Mouse (Mus musculus) CD4-positive, CD25-positive, alpha-beta regulatory T cell, adult 4 months (primary cell): ENCODE measurements around the gene Tbcd. TPM values are rescaled to one million over a fixed set of nuclear protein-coding genes. Genes with fewer than 3 reads are reported as not detected.

Experiments
- ATAC-seq: one replicate; pipeline ENCODE4 v1.8.0; 2017
- polyA plus RNA-seq, 2 experiments: library from polyadenylated mRNA; unstranded; fragments of 100-300 nt; shearing (Covaris generic); gene quantifications; one replicate each; pipeline ENCODE4 v1.2.1; 2017

The Tbcd gene
- polyA plus RNA-seq, 2 experiments from 2014 or later: 24.0 to 41.8 TPM

DNA sequence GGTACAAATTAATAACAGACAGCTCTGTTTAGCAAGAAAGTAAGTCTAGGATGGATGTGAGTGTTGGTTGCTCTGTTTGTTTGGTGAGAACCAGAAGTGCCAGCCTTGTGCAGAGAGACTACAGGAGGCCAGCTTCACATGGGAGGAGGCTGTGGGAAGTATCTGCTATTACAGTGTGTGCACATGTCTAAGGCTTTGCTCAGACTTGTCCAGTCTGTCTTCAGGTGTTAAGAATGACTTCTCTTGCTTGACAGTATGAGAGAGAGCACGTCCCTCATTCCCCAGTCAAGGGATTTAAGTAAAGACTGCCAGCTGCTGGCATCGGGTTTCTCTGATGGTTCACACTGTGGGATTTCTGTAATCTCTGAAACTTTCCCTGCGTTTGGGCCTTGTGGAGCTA lies 149.7 kb downstream of the Tbcd start:
- no peak for ATAC-seq

GRCm38 (mm10) chr11:121605604-121606003 lies 153.9 kb downstream of the Tbcd start:
- no peak for ATAC-seq

- no peak for ATAC-seq
Observed at GRCm38 (mm10) chr11:121610976-121611375, 159.2 kb downstream of the Tbcd start.

GRCm38 (mm10) chr11:121615961-121616485 lies 164.3 kb downstream of the Tbcd start:
- ATAC-seq: no peak

GRCm38 (mm10) chr11:121616501-121616900 lies 164.8 kb downstream of the Tbcd start:
- ATAC-seq: no peak

- ATAC-seq: no peak
Observed at GRCm38 (mm10) chr11:121617371-121617770, 165.6 kb downstream of the Tbcd start.

DNA sequence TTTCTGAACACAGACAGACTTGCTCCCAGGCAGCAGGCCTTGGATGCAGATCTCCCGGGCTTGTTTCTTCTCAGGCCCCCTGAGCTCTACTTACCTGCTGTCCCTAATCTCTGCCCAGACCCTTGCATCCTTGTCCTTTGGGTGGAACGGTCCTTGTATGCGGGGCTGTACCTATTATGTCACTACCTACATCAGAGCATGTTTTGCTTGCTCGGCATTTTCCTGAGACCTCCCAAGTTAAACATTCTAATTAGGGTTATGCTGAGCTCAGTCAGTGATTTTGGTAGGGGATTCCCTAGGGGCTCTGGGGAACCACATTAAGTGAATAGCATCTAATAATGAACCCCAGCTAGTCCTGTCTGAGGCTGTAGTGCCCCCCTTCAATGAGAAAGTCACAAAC lies 173.3 kb downstream of the Tbcd start:
- ATAC-seq: no peak

- no peak for ATAC-seq
Observed at GRCm38 (mm10) chr11:121627521-121627920, 175.8 kb downstream of the Tbcd start.

DNA sequence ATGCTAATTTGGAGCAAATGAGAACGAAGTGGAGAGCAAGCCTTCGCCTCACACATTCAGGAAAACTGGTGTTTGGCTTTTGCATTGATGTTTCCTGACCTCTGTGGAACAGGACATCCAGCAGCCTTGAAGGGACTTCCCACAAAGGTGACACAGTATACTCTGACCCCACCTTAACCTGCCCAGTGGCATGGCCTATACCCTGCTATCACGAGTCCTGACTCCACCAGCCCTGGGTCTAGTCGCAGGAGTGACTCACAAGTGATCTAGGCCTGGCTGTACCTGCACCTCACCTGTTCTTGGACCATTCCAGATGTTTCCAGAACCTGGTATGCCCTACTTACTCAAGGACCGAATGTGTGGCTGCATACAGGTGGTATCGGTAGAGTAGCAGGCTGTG lies 177.8 kb downstream of the Tbcd start:
- no peak for ATAC-seq

GRCm38 (mm10) chr11:121630406-121630805 lies 178.7 kb downstream of the Tbcd start:
- ATAC-seq: no peak

GRCm38 (mm10) chr11:121631410-121631809 lies 179.7 kb downstream of the Tbcd start:
- no peak for ATAC-seq

GRCm38 (mm10) chr11:121636646-121637045 lies 184.9 kb downstream of the Tbcd start:
- ATAC-seq: no peak

DNA sequence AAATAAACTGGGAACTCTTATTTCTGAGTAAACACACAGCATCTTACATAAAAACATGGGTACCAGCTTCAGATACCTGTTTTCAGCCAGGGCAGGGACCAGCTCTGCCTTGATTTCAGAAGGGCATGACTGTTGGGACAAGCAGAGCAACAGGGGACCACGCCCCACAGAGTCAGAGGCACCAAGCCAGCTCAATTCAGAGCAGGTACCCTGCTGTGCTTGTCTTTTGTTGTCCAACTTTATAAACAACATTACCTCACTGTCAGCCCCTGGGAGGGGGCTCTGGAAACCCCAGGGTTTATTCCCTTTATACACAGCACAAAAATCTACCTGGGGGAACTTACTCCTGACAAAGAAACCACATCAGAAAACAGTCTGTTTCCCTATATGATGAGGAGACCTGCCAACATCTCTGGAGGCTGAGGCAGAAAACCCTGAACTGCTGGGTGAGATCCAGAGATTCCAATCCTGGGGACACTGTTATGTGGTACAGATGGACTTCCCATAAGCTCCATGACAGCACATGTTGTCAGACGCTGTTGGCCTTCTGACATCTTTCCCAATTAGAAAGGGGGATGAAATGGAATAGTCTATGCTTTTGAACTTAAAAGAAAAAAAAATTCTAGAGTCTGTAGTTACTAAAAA lies 189.9 kb downstream of the Tbcd start:
- no peak for ATAC-seq

GRCm38 (mm10) chr11:121645394-121645793 lies 193.6 kb downstream of the Tbcd start:
- ATAC-seq: no peak

- ATAC-seq: no peak
Observed at GRCm38 (mm10) chr11:121647321-121647720, 195.6 kb downstream of the Tbcd start.

DNA sequence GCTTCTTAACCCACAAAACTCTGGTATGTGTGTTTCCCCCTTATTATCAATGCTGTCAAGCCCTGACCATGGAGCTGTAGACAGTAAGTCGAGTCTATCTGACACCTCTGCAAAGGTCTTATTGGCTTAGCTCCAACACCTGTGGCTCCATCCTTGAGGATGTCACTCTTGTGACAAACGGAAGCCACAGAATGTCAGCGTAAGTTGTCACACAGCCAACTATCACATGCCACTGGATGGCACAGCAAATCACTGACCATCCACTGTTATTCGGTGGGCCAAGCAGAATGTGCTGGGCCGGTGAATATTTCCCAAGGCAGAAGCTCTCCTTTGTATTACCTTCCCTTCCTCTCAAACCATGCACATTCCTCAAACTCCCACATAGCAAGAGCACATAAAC lies 196.4 kb downstream of the Tbcd start:
- ATAC-seq: no peak

DNA sequence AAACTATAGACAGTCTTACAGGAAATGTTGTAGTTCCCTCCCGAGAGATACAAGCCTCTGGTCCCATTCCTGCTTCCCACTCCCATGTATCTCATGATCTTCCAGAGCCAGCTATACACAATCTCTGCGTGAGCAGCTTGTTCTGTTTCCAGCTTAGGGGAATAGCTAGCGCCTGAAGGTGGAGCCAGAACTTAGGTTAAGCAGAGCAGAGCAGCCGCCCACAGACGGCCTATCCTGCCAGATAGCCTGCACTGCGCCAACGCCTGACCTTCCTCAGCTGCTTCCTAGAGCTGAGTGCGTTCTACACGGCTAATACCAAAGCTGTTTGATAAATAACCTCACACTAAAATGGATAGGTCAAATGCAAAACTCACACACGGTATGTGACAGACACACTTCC lies 198.2 kb downstream of the Tbcd start:
- ATAC-seq: no peak

- ATAC-seq: no peak
Observed at GRCm38 (mm10) chr11:121650668-121651067, 198.9 kb downstream of the Tbcd start.

- ATAC-seq: no peak
Observed at GRCm38 (mm10) chr11:121651556-121651955, 199.8 kb downstream of the Tbcd start.

- no peak for ATAC-seq
Observed at GRCm38 (mm10) chr11:121651983-121652382, 200.2 kb downstream of the Tbcd start.

GRCm38 (mm10) chr11:121652547-121653305 lies 201.0 kb downstream of the Tbcd start:
- peak; percentile 28 for ATAC-seq

DNA sequence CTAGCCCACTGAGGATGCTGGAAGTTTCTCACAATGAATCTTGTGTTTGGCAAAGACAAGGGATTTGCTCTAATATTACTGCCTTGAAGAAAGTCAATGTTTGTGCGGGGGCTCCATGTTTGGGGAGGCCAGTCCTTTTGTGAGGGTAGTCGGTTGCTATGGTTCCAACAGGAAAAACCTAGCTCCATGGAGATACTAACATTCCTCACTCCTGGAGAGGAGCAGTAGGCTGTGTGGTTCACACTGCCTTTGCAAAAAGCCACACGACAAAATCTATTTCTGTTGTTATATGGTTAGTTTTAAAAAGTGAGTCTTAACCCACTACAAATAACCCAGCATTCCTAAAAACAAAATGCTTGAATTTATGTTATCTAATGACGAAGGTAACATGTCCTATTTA lies 201.9 kb downstream of the Tbcd start:
- no peak for ATAC-seq

- ATAC-seq: no peak
Observed at GRCm38 (mm10) chr11:121654406-121654945, 202.7 kb downstream of the Tbcd start.
